Comparison of ENCODE assay signal across 15 mouse cellular contexts in genomic region chr3:17216825-17217224, GRCm38 (mm10).
"Had no signal": no experiment of that assay in that cellular context is flagged by ENCODE, and none has a peak within 500 bp of the region (broad histone marks: within the 10 kb centered on the region; RNA-seq: fewer than 3 reads in every experiment).

No protein-coding gene starts in this region.

- H3K36me3 ChIP-seq: limb, embryonic 15.5 days; liver, embryonic 12.5 days; stomach, embryonic 15.5 days had no signal

- H3K9ac ChIP-seq: limb, embryonic 15.5 days; liver, embryonic 12.5 days; lung, embryonic 14.5 days; stomach, embryonic 15.5 days had no signal

- H3K4me1 ChIP-seq: limb, embryonic 15.5 days; liver, embryonic 12.5 days; stomach, embryonic 15.5 days had no signal

- H3K4me2 ChIP-seq: limb, embryonic 15.5 days; liver, embryonic 12.5 days; lung, embryonic 14.5 days; stomach, embryonic 15.5 days had no signal

- H3K4me3 ChIP-seq: limb, embryonic 15.5 days; liver, embryonic 12.5 days; stomach, embryonic 15.5 days had no signal

- DNase-seq: kidney, adult 11 months; kidney, adult 9 months; kidney, postnatal 36 days; layer of hippocampus, adult 9-11 months; layer of hippocampus, postnatal 36 days; lung, embryonic 14.5 days; lung, postnatal 10 days; lung, postnatal 4 days; right cerebral cortex, postnatal 14 days; thymus, adult 2 months; thymus, postnatal 25 days had no signal

- H3K27me3 ChIP-seq: limb, embryonic 15.5 days; liver, embryonic 12.5 days; stomach, embryonic 15.5 days had no signal

- ATAC-seq: liver, embryonic 12.5 days had no signal

- H3K9me3 ChIP-seq: limb, embryonic 15.5 days; liver, embryonic 12.5 days; stomach, embryonic 15.5 days had no signal

- H3K27ac ChIP-seq: kidney, postnatal 0 days; limb, embryonic 15.5 days; liver, embryonic 12.5 days; stomach, embryonic 15.5 days had no signal
